Mouse (Mus musculus) frontal cortex, postnatal 10 days (tissue): ENCODE results near the gene Cryaa.

Experiments used
- DNase-seq, 2 experiments: peaks; one replicate each; pipeline ENCODE4 v3.0.0; 2022; ENCODE audit warnings: low spot score in 2 of 2, mixed read lengths in 1 of 2

The Cryaa gene

GRCm38 (mm10) chr17:31709121-31709741 lies 31.6 kb downstream of the Cryaa start:
- DNase-seq = no peak

GRCm38 (mm10) chr17:31710455-31710854 lies 32.8 kb downstream of the Cryaa start:
- no peak for DNase-seq

GRCm38 (mm10) chr17:31713709-31714108 lies 36.1 kb downstream of the Cryaa start:
- no peak for DNase-seq

GRCm38 (mm10) chr17:31714125-31714524 lies 36.5 kb downstream of the Cryaa start:
- no peak for DNase-seq

GRCm38 (mm10) chr17:31715006-31715405 lies 37.4 kb downstream of the Cryaa start:
- no peak for DNase-seq

- no peak for DNase-seq
Measured at GRCm38 (mm10) chr17:31721637-31722036, 44.0 kb downstream of the Cryaa start.

GRCm38 (mm10) chr17:31725366-31725765 lies 47.8 kb downstream of the Cryaa start:
- DNase-seq = no peak

- no peak for DNase-seq
Measured at GRCm38 (mm10) chr17:31726216-31726615, 48.6 kb downstream of the Cryaa start.

GRCm38 (mm10) chr17:31727230-31727629 lies 49.6 kb downstream of the Cryaa start:
- no peak for DNase-seq

GRCm38 (mm10) chr17:31728043-31728442 lies 50.4 kb downstream of the Cryaa start:
- DNase-seq = no peak

- no peak for DNase-seq
Measured at GRCm38 (mm10) chr17:31728968-31729501, 51.4 kb downstream of the Cryaa start.

GRCm38 (mm10) chr17:31731038-31731437 lies 53.4 kb downstream of the Cryaa start:
- no peak for DNase-seq
